Mouse (Mus musculus) liver, adult 2 months (tissue): ENCODE results near the gene Map3k7cl.

ENCODE experiments used
- CTCF ChIP-seq: fragments of 200-500 bp; IDR thresholded peaks from 2 replicates; pipeline ENCODE4 v1.5.1; 2011; ENCODE audit warnings: low read depth, low read length, control low read depth
- POLR2A ChIP-seq: fragments of 200-500 bp; IDR thresholded peaks from 2 replicates; pipeline ENCODE4 v1.6.1; 2011; ENCODE audit warnings: low read length, control low read depth; ENCODE audit not compliant: insufficient read depth; ENCODE audit errors: extremely low read depth

GRCm38 (mm10) chr16:87623881-87624280 lies 70.8 kb downstream of the Map3k7cl start:
- TF ChIP-seq CTCF (no peak), POLR2A (no peak)
